Mouse (Mus musculus): ENCODE data around the gene Il1rl1.

The Il1rl1 gene

GRCm38 (mm10) chr1:40428910-40429675, at the start of gene Il1rl1:
Il1rl1 (plus strand) TSS chr1:40429570.
- no peak for DNase-seq (ENCODE audit: low spot score)

DNA sequence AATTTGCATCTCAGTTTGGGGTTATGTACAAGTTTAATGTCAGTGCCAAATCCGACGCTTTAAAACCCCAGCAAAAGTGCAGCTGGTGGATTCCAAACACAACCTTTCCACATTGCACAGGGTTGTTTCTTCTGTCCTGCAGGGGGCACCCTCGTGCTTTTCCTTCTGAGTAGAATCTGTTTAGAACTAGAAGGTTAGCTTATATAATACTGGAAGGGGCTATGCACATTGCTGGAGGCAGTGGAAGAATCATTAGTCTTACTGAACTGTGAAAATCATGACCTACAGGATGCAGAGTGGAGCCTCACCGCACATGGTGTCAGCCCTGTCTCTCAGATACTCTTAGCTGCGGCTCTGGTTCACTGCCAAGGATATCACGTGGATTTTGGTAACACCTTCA, 49.3 kb upstream of the Il1rl1 start:
- DNase-seq (ENCODE audit: low spot score), result peak; percentile 67

DNA sequence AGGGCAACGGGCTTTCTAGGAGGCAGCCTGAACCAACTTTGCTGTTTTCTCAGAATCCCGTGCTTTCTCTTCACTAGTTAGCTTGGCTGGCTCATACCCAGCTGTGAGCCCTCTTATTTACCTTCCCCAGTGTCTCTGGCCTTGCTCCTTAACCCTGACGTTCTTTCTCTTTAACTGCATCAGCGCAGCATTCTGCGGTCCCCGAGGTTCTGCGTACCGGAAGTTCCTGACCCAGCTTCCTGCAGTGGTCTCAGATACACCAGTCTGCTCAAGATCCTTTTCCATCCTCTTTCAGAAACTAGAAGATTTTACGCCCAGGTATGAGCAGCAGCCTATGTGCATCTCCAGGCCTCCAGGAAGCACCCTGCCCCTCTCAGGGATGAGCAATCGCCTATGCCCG, 48.4 kb upstream of the Il1rl1 start:
- DNase-seq (ENCODE audit: low spot score), result no peak

- DNase-seq (ENCODE audit: low spot score), result no peak
These were observed 46.5 kb upstream of the Il1rl1 start for GRCm38 (mm10) chr1:40382841-40383240.

DNA sequence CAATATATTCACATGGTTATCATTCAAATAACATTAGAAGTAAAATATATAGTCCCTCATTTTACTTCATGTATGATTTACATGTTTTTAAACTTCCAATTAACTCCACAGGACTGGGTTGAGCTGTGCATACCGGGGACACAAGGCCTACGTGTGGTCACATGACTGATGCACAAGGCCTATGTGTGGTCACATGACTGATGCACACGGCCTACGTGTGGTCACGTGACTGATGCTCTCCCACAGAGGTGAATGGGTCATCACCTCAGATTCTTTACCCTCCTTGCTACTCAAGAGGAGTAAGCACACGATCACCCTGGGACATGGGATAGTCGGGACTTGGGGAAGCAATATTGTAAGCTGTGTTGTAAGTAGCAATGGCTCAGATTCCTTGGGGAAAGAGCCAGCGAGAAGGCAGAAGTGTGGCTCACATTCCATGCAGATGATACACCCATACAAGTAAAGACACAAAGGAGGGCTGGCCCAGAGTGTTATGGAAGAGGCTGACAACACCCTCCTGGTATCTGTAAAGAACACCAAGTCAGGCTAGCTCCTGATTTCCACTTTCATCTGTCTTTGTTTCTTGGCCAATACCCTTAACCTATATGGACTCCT, 44.3 kb upstream of the Il1rl1 start:
- DNase-seq (ENCODE audit: low spot score), result no peak

GRCm38 (mm10) chr1:40391374-40391773, 38.0 kb upstream of the Il1rl1 start:
- DNase-seq (ENCODE audit: low spot score), result no peak

GRCm38 (mm10) chr1:40392535-40392934, 36.8 kb upstream of the Il1rl1 start:
- DNase-seq (ENCODE audit: low spot score), result no peak

GRCm38 (mm10) chr1:40393214-40393613, 36.2 kb upstream of the Il1rl1 start:
- no peak for DNase-seq (ENCODE audit: low spot score)

GRCm38 (mm10) chr1:40399639-40400038, 29.7 kb upstream of the Il1rl1 start:
- DNase-seq (ENCODE audit: low spot score), result no peak

GRCm38 (mm10) chr1:40404682-40405081, 24.7 kb upstream of the Il1rl1 start:
- DNase-seq (ENCODE audit: low spot score), result no peak

DNA sequence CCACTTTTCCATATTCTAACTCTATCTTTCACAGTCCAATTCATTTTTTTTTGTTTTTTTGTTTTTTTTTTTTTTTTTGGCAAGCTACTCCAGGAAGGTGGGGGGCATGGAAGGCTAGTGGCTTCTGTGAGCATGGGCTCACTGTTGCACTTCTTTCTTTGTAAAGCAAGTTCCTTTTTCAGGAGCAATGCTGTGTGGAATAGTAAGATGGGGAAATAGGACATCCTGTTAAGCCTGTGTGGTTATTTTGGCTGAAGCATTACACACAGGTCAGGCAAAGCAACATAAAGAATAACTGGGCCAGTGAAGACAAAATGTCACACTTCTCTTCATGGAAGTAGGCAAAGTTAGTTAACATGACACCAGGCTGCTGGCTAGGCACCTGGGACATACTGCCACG, 19.5 kb upstream of the Il1rl1 start:
- no peak for DNase-seq (ENCODE audit: low spot score)

- no peak for DNase-seq (ENCODE audit: low spot score)
These were observed 16.3 kb upstream of the Il1rl1 start for GRCm38 (mm10) chr1:40413039-40413438.

GRCm38 (mm10) chr1:40414276-40414675, 15.1 kb upstream of the Il1rl1 start:
- DNase-seq (ENCODE audit: low spot score), result no peak

- DNase-seq (ENCODE audit: low spot score), result no peak
These were observed 14.3 kb upstream of the Il1rl1 start for GRCm38 (mm10) chr1:40414863-40415656.

DNA sequence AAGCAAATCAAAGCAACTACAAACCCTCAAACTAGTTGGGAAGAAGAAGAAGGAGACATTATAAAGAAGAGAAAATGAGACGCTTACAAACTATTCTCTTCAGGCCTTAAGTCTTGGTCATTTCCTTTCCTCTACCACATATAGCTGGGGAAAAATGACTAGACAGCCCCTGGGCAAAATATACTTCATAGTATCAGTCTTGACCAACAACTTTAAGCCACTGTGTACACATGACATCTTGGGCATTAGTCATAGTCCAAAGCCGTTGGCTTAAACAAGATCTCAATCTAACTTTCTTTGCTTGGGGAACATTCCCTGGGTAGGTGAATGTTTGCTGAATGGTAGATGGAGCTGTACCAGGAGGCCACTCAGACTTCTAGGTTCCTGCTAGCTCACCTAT, 12.3 kb upstream of the Il1rl1 start:
- DNase-seq (ENCODE audit: low spot score), result no peak

DNA sequence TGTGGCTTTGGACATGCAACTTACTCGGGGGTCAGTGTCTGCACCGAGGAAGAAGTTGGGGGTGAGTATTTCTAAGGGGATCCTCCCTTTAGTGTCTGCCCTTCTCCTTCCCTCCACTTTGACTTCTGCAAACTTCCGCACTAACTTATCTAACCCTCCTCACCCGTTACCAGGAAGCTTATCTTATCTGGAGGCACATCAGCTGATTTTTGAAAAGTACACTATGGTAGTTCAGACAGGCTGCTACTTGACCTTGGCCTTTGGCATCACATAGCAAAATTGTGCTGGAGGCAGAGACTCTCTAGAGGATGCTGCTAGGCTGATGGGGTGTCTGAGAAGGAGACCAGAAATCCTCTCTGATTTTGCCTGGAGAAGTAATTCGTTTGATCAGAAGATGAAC, 10.9 kb upstream of the Il1rl1 start:
- peak; percentile 4 for DNase-seq (ENCODE audit: low spot score)

DNA sequence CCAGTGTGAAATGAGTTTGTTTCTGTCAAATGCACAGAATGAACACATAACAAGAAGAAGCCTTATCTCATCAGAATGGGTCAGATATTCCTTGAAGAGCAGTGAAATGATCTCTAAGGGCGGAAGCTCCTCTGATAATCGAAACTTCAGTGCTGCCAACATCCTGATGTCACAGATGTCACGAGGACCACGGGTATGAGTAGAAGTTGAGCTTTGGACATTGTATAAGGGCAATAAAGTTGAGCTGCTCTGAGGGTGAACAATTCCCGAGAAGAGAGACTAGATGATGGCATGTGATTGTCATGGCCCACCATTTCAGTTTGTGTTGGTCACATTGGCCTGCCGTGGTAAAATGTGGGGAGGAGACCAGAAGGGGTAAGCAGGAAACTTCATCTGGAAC, 5.5 kb upstream of the Il1rl1 start:
- DNase-seq (ENCODE audit: low spot score), result no peak

DNA sequence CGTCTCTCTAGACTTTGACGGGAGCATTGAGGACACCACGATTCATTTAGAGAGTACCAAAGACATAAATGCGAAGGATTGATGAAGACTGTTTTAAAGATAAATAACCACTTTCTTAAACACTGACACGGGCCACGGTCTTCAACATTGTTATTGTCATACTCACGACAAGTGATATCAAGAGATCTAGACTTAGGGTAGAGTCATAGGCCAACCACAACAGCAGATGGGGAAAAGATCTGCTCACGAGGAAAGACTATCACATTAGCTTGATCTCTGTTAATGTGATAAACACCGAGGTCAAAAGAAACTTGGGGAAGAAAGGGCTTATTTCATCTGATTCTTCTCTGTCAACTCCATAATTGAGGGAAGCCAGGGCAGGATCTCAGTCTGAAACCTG, 2.1 kb upstream of the Il1rl1 start:
- no peak for DNase-seq (ENCODE audit: low spot score)

- DNase-seq (ENCODE audit: low spot score), result no peak
These were observed 1.5 kb upstream of the Il1rl1 start for GRCm38 (mm10) chr1:40427901-40428300.

GRCm38 (mm10) chr1:40430143-40430834, 919 bp downstream of the Il1rl1 start:
- no peak for DNase-seq (ENCODE audit: low spot score)

DNA sequence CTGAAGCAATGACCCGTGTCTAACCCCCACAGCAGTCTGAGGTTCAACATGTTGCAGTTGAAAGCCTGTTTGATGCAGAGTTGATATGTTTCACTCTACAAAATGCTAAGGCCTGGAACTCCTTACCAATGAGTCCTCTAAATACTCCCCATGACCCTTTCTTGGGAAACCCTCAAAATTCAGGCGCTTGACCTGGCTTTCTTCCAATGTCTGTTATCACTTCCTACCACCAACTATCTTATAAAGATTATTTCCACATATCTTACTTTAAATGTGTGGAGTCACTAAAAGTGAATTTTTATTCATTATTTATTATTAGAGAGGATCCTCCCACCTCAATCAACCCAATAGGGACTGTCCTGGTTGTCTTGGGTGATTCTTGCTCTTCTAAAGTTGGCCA, 2.8 kb downstream of the Il1rl1 start:
- DNase-seq (ENCODE audit: low spot score), result no peak

DNA sequence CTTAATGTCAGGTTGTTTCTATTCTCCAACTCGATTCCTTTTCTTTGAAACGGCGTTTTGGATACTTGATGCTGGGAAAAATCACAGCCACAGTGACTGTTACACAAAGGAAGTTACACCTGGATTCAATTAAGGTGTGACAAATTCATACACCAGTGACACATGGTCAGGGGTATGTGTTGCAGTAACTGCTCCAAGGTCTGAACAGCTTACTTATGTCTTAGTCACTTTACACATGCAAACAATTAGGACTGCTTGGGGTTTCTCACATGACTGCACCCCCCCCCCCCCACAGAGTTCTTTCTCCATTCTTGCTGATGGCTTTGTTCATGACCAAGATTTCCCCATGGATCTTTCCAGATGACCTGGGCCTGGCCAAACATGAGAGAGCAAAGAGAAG, 6.6 kb downstream of the Il1rl1 start:
- DNase-seq (ENCODE audit: low spot score), result peak; percentile 31
